Mouse (Mus musculus): ENCODE measurements at regions not wholly inside any gene's neighbourhood (a gene's known extent, or its start where the extent isn't known, plus 50 kb on each side); places are given as distances from the start of the nearest gene placed in this dataset.
A peak's percentile ranks its signal among the peaks of the same experiment; 100 is the strongest.

DNA sequence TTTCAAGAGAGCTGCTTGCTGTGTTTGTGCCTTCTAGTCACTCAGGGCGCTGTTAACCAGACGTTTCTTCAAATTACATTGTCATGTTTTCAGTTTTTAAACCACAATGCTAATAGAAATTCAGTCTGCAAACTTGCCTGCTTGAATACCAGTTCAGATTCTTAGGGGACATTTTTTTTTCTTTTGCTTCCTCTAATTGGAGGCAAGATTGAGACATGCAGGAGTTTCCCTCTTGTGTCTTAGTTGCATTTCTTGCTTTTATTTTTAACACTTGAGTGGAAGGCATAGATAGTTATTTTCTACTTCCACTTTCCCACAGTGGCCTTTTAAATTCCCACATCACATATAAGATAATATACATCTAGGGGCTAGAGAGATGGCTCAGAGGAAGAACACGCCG lies 246.8 kb downstream of the Grpr start:
- no peak overlapping the region for H3K4me3 ChIP-seq (ENCODE audit: insufficient read depth, low read depth, low read length)
- H3K27me3 ChIP-seq (ENCODE audit: control insufficient read depth, insufficient read depth, low read length): no peaks in the 10 kb centered on the region
- TF ChIP-seq CTCF (IDR thresholded peaks at IDR 0.05; ENCODE audit: low read depth, low read length) (no peak), POLR2A (IDR thresholded peaks at IDR 0.05; ENCODE audit: extremely low read depth, insufficient read depth, low read length) (no peak)
- H3K79me2 ChIP-seq (ENCODE audit: control insufficient read depth, insufficient read depth, low read length): no peaks in the 10 kb centered on the region
- no peak overlapping the region for H3K9ac ChIP-seq (ENCODE audit: low read depth, low read length)
- H3K36me3 ChIP-seq (ENCODE audit: control insufficient read depth, insufficient read depth, low read length): no peaks in the 10 kb centered on the region
- H3K27ac ChIP-seq (replicated peaks; ENCODE audit: insufficient read depth, low read depth, low read length): no peak overlapping the region
- peak; percentile 4 for DNase-seq (ENCODE audit: extremely low read depth, low read depth, low spot score)
- 73% methylated on average over 4 of the region's 4 CpGs for WGBS
- no peaks in the 10 kb centered on the region for H3K4me1 ChIP-seq (ENCODE audit: control insufficient read depth, insufficient read depth, low read length)

DNA sequence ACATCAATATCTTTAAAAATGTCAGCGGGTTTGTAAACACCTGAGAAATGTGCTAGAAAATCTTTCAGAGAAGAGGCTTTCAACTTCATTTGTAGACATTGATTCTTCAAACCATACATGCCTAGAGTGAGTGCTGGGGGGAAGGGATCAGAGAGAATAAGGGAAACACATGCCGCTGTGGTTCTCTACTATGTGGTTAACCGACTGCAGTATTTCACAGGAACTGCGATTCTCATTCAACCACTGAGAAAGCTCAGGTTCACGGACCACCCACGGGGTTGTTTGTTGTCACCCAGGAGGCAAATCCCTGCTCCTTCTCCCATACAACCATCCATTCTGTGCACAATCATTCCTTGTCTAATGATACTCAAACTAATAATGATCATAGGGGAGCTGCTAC lies 248.4 kb downstream of the Grpr start:
- Histone ChIP-seq H3K36me3 (ENCODE audit: control insufficient read depth, insufficient read depth, low read length) (no peaks in the 10 kb centered on the region), H3K27me3 (ENCODE audit: control insufficient read depth, insufficient read depth, low read length) (no peaks in the 10 kb centered on the region), H3K4me3 (ENCODE audit: insufficient read depth, low read depth, low read length) (no peak overlapping the region), H3K79me2 (ENCODE audit: control insufficient read depth, insufficient read depth, low read length) (no peaks in the 10 kb centered on the region), H3K9ac (ENCODE audit: low read depth, low read length) (no peak overlapping the region), H3K27ac (replicated peaks; ENCODE audit: insufficient read depth, low read depth, low read length) (no peak overlapping the region), H3K4me1 (ENCODE audit: control insufficient read depth, insufficient read depth, low read length) (no peaks in the 10 kb centered on the region)
- WGBS: 77% methylated on average over 6 of the region's 6 CpGs
- no peak for TF ChIP-seq POLR2A (IDR thresholded peaks at IDR 0.05; ENCODE audit: extremely low read depth, insufficient read depth, low read length)
- no peak for TF ChIP-seq CTCF (IDR thresholded peaks at IDR 0.05; ENCODE audit: low read depth, low read length)
- DNase-seq (ENCODE audit: extremely low read depth, low read depth, low spot score): no peak

DNA sequence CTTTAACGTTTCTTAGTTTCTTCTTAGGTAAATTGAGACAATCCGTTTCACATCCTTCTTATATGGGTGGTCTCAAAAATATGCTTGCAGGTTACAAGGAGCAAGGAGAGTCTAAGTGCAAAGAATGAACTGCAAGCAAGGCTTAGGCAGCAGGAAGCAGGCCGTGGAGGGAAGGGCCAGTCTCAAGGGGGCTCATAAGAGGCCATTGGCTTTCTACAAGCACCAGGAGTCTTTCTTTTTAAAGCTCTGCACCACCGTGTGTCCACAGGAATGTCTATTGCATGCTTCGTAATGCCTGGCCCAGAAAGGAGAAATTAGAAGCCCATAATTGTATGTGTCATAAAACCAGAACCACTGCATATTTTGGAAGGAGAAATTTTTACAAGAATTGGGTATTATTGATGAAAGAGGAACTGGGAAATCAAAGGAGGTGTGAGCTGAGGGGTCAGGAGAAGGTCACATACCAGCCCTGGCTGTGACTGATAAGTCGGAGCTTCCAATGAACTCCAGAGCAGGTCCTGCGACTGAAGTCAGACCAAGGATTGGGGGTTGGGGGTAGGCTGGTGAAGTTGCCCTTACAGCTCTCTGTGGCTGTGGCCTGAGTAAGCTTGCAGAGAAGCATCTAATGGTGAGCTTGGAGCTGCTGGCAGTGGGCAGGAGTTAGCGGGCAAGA lies 252.4 kb downstream of the Grpr start:
- 57% methylated on average over 8 of the region's 8 CpGs for WGBS
- no peaks in the 10 kb centered on the region for H3K27me3 ChIP-seq (ENCODE audit: control insufficient read depth, insufficient read depth, low read length)
- no peak overlapping the region for H3K27ac ChIP-seq (replicated peaks; ENCODE audit: insufficient read depth, low read depth, low read length)
- no peak overlapping the region for H3K4me3 ChIP-seq (ENCODE audit: insufficient read depth, low read depth, low read length)
- no peaks in the 10 kb centered on the region for H3K36me3 ChIP-seq (ENCODE audit: control insufficient read depth, insufficient read depth, low read length)
- H3K4me1 ChIP-seq (ENCODE audit: control insufficient read depth, insufficient read depth, low read length): no peaks in the 10 kb centered on the region
- no peak for TF ChIP-seq CTCF (IDR thresholded peaks at IDR 0.05; ENCODE audit: low read depth, low read length)
- DNase-seq (ENCODE audit: extremely low read depth, low read depth, low spot score): no peak
- no peaks in the 10 kb centered on the region for H3K79me2 ChIP-seq (ENCODE audit: control insufficient read depth, insufficient read depth, low read length)
- no peak overlapping the region for H3K9ac ChIP-seq (ENCODE audit: low read depth, low read length)

DNA sequence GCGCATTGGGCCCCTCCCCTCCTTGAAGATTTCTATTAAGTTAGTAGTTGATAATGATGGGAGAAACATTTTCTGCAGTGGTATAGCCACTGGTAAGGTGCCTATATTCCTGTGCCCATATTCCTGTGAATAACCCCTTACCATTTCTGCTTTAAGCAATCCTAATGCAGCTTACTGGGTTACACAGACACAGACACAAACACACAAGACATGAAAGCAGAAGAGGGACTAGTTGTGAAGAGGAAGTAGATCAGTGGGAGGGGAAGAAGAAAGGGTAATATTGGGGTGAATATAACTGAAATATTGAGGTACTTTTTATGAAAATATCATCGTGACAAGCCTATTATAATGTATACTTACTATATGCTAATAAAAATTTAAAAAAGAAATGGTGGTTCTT lies 288.2 kb downstream of the Grpr start:
- no peaks in the 10 kb centered on the region for H3K36me3 ChIP-seq (ENCODE audit: control insufficient read depth, insufficient read depth, low read length)
- peak; percentile 0 for DNase-seq (ENCODE audit: extremely low read depth, low read depth, low spot score)
- TF ChIP-seq POLR2A (IDR thresholded peaks at IDR 0.05; ENCODE audit: extremely low read depth, insufficient read depth, low read length) (no peak), CTCF (IDR thresholded peaks at IDR 0.05; ENCODE audit: low read depth, low read length) (no peak)
- no peak overlapping the region for H3K27ac ChIP-seq (replicated peaks; ENCODE audit: insufficient read depth, low read depth, low read length)
- H3K9ac ChIP-seq (ENCODE audit: low read depth, low read length): no peak overlapping the region
- H3K4me3 ChIP-seq (ENCODE audit: insufficient read depth, low read depth, low read length): no peak overlapping the region
- no peaks in the 10 kb centered on the region for H3K27me3 ChIP-seq (ENCODE audit: control insufficient read depth, insufficient read depth, low read length)
- H3K4me1 ChIP-seq (ENCODE audit: control insufficient read depth, insufficient read depth, low read length): no peaks in the 10 kb centered on the region
- no peaks in the 10 kb centered on the region for H3K79me2 ChIP-seq (ENCODE audit: control insufficient read depth, insufficient read depth, low read length)
- whole genome bisulfite sequencing: 83% methylated on average over 2 of the region's 2 CpGs

DNA sequence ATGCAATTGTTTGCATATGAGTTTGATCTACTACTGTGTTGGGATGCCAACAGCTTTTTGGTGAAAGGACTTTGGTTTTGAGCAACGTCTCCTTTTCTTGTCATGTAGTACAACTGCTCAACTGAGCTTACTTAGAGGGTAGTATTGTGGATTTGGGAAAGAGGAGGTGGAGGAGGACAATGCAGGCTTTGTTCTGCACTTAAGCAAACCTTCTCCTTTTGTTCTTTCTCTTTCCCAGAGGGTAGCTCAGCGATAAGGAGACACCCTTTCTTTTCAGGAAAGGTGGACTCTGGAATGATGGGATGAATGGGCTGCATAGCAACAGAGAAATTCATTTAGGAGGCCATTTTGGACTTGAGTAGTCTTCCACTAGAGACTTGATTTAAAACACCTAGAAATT lies 288.6 kb upstream of the S100g start:
- H3K4me3 ChIP-seq (ENCODE audit: insufficient read depth, low read depth, low read length): no peak overlapping the region
- 37% methylated on average over 2 of the region's 2 CpGs for WGBS

DNA sequence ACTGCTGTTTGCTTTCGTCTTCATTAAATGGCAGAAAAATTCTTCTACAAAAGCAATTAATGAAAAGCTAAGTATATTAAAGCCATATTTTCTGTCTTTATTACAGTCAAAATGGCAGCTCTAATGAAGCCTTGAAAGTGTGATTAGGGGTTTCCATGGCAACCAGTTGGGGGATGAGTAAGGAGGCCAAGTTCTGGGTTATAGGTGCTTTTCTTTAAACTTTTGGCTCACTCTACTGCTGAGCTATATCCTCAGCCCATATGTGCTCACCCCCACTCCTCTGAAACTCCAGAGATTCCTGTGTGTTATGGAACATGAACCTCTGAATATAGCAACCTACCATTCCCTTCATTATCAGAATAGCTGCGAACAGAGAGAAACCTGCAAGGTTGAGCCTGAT lies 240.9 kb upstream of the S100g start:
- WGBS: 93% methylated on average over 2 of the region's 2 CpGs
- Histone ChIP-seq H3K27me3 (ENCODE audit: control insufficient read depth, insufficient read depth, low read length) (no peaks in the 10 kb centered on the region), H3K4me1 (ENCODE audit: control insufficient read depth, insufficient read depth, low read length) (no peaks in the 10 kb centered on the region), H3K36me3 (ENCODE audit: control insufficient read depth, insufficient read depth, low read length) (no peaks in the 10 kb centered on the region), H3K4me3 (ENCODE audit: insufficient read depth, low read depth, low read length) (no peak overlapping the region), H3K79me2 (ENCODE audit: control insufficient read depth, insufficient read depth, low read length) (no peaks in the 10 kb centered on the region), H3K27ac (replicated peaks; ENCODE audit: insufficient read depth, low read depth, low read length) (no peak overlapping the region), H3K9ac (ENCODE audit: low read depth, low read length) (no peak overlapping the region)
- TF ChIP-seq CTCF (IDR thresholded peaks at IDR 0.05; ENCODE audit: low read depth, low read length): no peak
- TF ChIP-seq POLR2A (IDR thresholded peaks at IDR 0.05; ENCODE audit: extremely low read depth, insufficient read depth, low read length): no peak
- DNase-seq (ENCODE audit: extremely low read depth, low read depth, low spot score): no peak

More for the DNA sequence above, 288.6 kb upstream of the S100g start:
- Histone ChIP-seq H3K27ac (replicated peaks; ENCODE audit: insufficient read depth, low read depth, low read length) (no peak overlapping the region), H3K36me3 (ENCODE audit: control insufficient read depth, insufficient read depth, low read length) (no peaks in the 10 kb centered on the region), H3K4me1 (ENCODE audit: control insufficient read depth, insufficient read depth, low read length) (no peaks in the 10 kb centered on the region), H3K27me3 (ENCODE audit: control insufficient read depth, insufficient read depth, low read length) (no peaks in the 10 kb centered on the region), H3K79me2 (ENCODE audit: control insufficient read depth, insufficient read depth, low read length) (no peaks in the 10 kb centered on the region), H3K9ac (ENCODE audit: low read depth, low read length) (no peak overlapping the region)
- no peak for DNase-seq (ENCODE audit: extremely low read depth, low read depth, low spot score)
- TF ChIP-seq POLR2A (IDR thresholded peaks at IDR 0.05; ENCODE audit: extremely low read depth, insufficient read depth, low read length) (no peak), CTCF (IDR thresholded peaks at IDR 0.05; ENCODE audit: low read depth, low read length) (no peak)

Measured in liver, adult 2 months (tissue).